Mouse (Mus musculus) myocyte (in vitro differentiated cells): ENCODE results near the gene Scarf1.

Source experiments
- CEBPB ChIP-seq: IDR thresholded peaks from 2 replicates; pipeline ENCODE4 v1.6.1; 2011; ENCODE audit warnings: mild to moderate bottlenecking, moderate library complexity; ENCODE audit not compliant: poor library complexity, insufficient read depth, severe bottlenecking
- E2F4 ChIP-seq: IDR thresholded peaks from one replicate; pipeline ENCODE4 v1.6.1; 2011; ENCODE audit warnings: mild to moderate bottlenecking, control low read depth, moderate library complexity; ENCODE audit not compliant: insufficient read depth
- MAX ChIP-seq: IDR thresholded peaks from one replicate; pipeline ENCODE4 v1.6.1; 2011; ENCODE audit warnings: low read depth, mild to moderate bottlenecking, control low read depth
- MYOD1 ChIP-seq, 3 experiments: IDR thresholded peaks; one replicate each; pipeline ENCODE4 v1.6.1; 2011; ENCODE audit warnings: control low read depth in 2 of 3, low read depth in 2 of 3, mild to moderate bottlenecking in 2 of 3, moderate library complexity in 1 of 3; ENCODE audit not compliant: insufficient read length in 2 of 3, control insufficient read depth in 1 of 3
- MYOG ChIP-seq, 3 experiments: IDR thresholded peaks; one replicate each; pipeline ENCODE4 v1.6.1; 2011; ENCODE audit warnings: control low read depth in 2 of 3, low read depth in 2 of 3, mild to moderate bottlenecking in 2 of 3; ENCODE audit not compliant: insufficient read length in 2 of 3, control insufficient read depth in 1 of 3, insufficient read depth in 1 of 3
- POLR2A ChIP-seq: IDR thresholded peaks from one replicate; pipeline ENCODE4 v1.6.1; 2011; ENCODE audit warnings: low read depth, mild to moderate bottlenecking, control low read depth, moderate library complexity; ENCODE audit not compliant: insufficient read length
- POLR2AphosphoS2 ChIP-seq: IDR thresholded peaks from one replicate; pipeline ENCODE4 v1.6.1; 2011; ENCODE audit warnings: low read depth, control low read depth; ENCODE audit not compliant: insufficient read length
- REST ChIP-seq: IDR thresholded peaks from one replicate; pipeline ENCODE4 v1.6.1; 2011; ENCODE audit warnings: mild to moderate bottlenecking, control low read depth, moderate library complexity; ENCODE audit not compliant: insufficient read depth, insufficient read length
- SRF ChIP-seq: IDR thresholded peaks from one replicate; pipeline ENCODE4 v1.6.1; 2011; ENCODE audit warnings: low read depth; ENCODE audit not compliant: control insufficient read depth, insufficient read length
- TCF12 ChIP-seq: IDR thresholded peaks from one replicate; pipeline ENCODE4 v1.6.1; 2011; ENCODE audit warnings: mild to moderate bottlenecking, control low read depth; ENCODE audit not compliant: poor library complexity, insufficient read depth, severe bottlenecking
- TCF3 ChIP-seq: IDR thresholded peaks from one replicate; pipeline ENCODE4 v1.6.1; 2011; ENCODE audit warnings: low read depth, control low read depth; ENCODE audit not compliant: insufficient read length
- USF1 ChIP-seq: IDR thresholded peaks from one replicate; pipeline ENCODE4 v1.6.1; 2011; ENCODE audit warnings: low read depth, mild to moderate bottlenecking, control low read depth, moderate library complexity

DNA sequence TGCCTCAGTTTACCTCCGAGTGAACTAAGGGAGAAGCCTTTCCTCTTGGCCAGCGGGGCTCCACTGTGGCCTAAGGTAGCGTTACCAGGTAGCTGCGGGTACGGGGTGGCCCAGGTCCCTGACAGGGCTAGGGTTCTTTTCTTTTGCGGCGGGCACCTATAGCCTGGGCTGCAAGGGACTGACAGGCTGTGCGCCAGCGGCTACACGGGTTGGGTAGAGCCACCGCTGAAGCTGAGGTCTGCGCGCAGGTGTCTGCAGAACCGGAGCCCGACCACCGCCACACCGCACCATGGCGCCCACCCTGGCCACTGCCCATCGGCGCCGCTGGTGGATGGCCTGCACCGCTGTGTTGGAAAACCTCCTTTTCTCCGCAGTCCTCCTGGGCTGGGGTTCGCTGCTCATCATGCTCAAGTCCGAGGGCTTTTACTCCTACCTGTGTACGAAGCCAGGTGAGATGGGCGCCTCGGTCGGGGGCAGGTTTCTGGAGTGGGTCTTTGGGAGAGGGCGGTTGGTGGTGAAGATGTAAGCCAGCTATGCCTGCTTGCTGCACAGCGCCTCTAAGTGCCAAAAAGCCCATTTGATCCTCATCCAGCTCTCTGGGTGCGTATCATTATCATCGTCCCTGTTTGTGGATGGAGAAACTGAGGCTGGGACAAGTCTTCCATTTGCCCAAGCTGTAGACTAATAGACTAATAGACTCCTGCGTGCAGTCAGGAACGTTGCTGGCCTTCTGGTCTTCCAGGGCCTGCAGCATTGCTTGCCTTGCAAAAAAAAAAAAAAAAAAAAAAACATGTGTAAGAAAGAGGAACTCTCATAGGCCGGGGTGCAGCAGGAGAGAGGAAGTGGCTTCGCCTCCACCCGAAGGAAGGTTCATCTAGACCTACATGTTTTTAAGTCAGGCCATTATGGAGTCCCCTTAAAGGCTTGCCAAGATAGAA is 19.3 kb downstream of the Scarf1 start:
- TF ChIP-seq USF1: no peak
- no peak for TF ChIP-seq POLR2A
- TF ChIP-seq TCF12: no peak
- TF ChIP-seq MYOD1 (IDR thresholded peaks at IDR 0.05; ENCODE audit: control insufficient read depth in 1 of 3, insufficient read length in 2 of 3, low read depth in 2 of 3): no peak
- TF ChIP-seq MAX: no peak
- no peak for TF ChIP-seq TCF3
- no peak for TF ChIP-seq E2F4
- TF ChIP-seq SRF: no peak
- TF ChIP-seq MYOG (IDR thresholded peaks at IDR 0.05; ENCODE audit: control insufficient read depth in 1 of 3, insufficient read depth in 1 of 3, insufficient read length in 2 of 3, low read depth in 2 of 3): no peak
- no peak for TF ChIP-seq POLR2AphosphoS2
- no peak for TF ChIP-seq CEBPB
- TF ChIP-seq REST: no peak
